Mouse (Mus musculus) cerebellum, postnatal 14 days (tissue): Measurements from ENCODE around the gene Ankrd53.

ENCODE experiments used
- DNase-seq, 2 experiments: peaks; one replicate each; pipeline ENCODE4 v3.0.0; 2021; ENCODE audit warnings: mixed read lengths in 2 of 2

Gene Ankrd53

GRCm38 (mm10) chr6:83762344-83762743 lies at the start of gene Ankrd53:
Gene Ankrd53, plus strand, starts transcription at chr6:83762644.
- DNase-seq, result no peak

- DNase-seq, result no peak
Measured at GRCm38 (mm10) chr6:83713271-83714136, 48.9 kb upstream of the Ankrd53 start.

GRCm38 (mm10) chr6:83714221-83715123 lies 48.0 kb upstream of the Ankrd53 start:
- DNase-seq, result peak; percentile 27 to 47

GRCm38 (mm10) chr6:83715461-83716196 lies 46.8 kb upstream of the Ankrd53 start:
- peak; percentile 13 to 36 for DNase-seq

- peak; percentile 20 to 33 for DNase-seq
Measured at GRCm38 (mm10) chr6:83717026-83717425, 45.4 kb upstream of the Ankrd53 start.

GRCm38 (mm10) chr6:83722526-83722925 lies 39.9 kb upstream of the Ankrd53 start:
- no peak for DNase-seq

GRCm38 (mm10) chr6:83727178-83727577 lies 35.3 kb upstream of the Ankrd53 start:
- no peak for DNase-seq

GRCm38 (mm10) chr6:83728488-83728887 lies 34.0 kb upstream of the Ankrd53 start:
- peak; percentile 24 to 48 for DNase-seq

GRCm38 (mm10) chr6:83729350-83729970 lies 33.0 kb upstream of the Ankrd53 start:
- DNase-seq, result no peak

- DNase-seq, result peak; percentile 55 to 72
Measured at GRCm38 (mm10) chr6:83731128-83731527, 31.3 kb upstream of the Ankrd53 start.

- DNase-seq, result no peak
Measured at GRCm38 (mm10) chr6:83737311-83737710, 25.1 kb upstream of the Ankrd53 start.

- no peak for DNase-seq
Measured at GRCm38 (mm10) chr6:83738596-83738995, 23.8 kb upstream of the Ankrd53 start.

- peak; percentile 34 for DNase-seq
Measured at GRCm38 (mm10) chr6:83742761-83743160, 19.7 kb upstream of the Ankrd53 start, which contains the start of gene Atp6v1b1. Gene Atp6v1b1, plus strand, starts transcription at chr6:83742990.

GRCm38 (mm10) chr6:83743212-83743611 lies 19.2 kb upstream of the Ankrd53 start:
- DNase-seq, result no peak

- DNase-seq, result no peak
Measured at GRCm38 (mm10) chr6:83744126-83744525, 18.3 kb upstream of the Ankrd53 start.

- DNase-seq, result no peak
Measured at GRCm38 (mm10) chr6:83744557-83744956, 17.9 kb upstream of the Ankrd53 start.

- DNase-seq, result no peak
Measured at GRCm38 (mm10) chr6:83745466-83745865, 17.0 kb upstream of the Ankrd53 start.

- no peak for DNase-seq
Measured at GRCm38 (mm10) chr6:83749286-83749685, 13.2 kb upstream of the Ankrd53 start.

GRCm38 (mm10) chr6:83750171-83750684 lies 12.2 kb upstream of the Ankrd53 start:
- peak; percentile 75 to 87 for DNase-seq

- no peak for DNase-seq
Measured at GRCm38 (mm10) chr6:83756051-83756450, 6.4 kb upstream of the Ankrd53 start.

GRCm38 (mm10) chr6:83762880-83763431 lies 512 bp downstream of the Ankrd53 start:
- no peak for DNase-seq

- no peak for DNase-seq
Measured at GRCm38 (mm10) chr6:83766982-83767381, 4.5 kb downstream of the Ankrd53 start.
